Mouse (Mus musculus) kidney, postnatal 0 days (tissue): ENCODE results near the gene Aff3. TPM values are rescaled to one million over a fixed set of nuclear protein-coding genes. Genes with fewer than 3 reads are reported as not detected.

Experiments
- ATAC-seq: fragments of 200-750 bp; cut with Nextera tagmentation; replicated peaks from 2 replicates; pipeline ENCODE4 v1.8.0; 2017; ENCODE audit warnings: low read depth, moderate number of reproducible peaks, moderate TSS enrichment, moderate library complexity; ENCODE audit not compliant: low FRiP score
- DNase-seq: peaks from one replicate; pipeline ENCODE4 v3.0.0-alpha.2; 2016; ENCODE audit warnings: low spot score
- H3K27ac ChIP-seq: fragments of 300-500 bp; sonication (generic); 2 replicates; pipeline ENCODE4 v1.5.1; 2014; ENCODE audit warnings: mild to moderate bottlenecking
- H3K27me3 ChIP-seq: fragments of 300-500 bp; sonication (generic); 2 replicates; pipeline ENCODE4 v1.6.1; 2014; ENCODE audit warnings: low read length, mixed read lengths; ENCODE audit not compliant: insufficient read depth
- H3K36me3 ChIP-seq: fragments of 300-500 bp; sonication (generic); 2 replicates; pipeline ENCODE4 v1.6.1; 2014; ENCODE audit warnings: low read length, mixed read lengths; ENCODE audit not compliant: insufficient read depth
- H3K4me1 ChIP-seq: fragments of 300-500 bp; sonication (generic); replicated peaks from 2 replicates; pipeline ENCODE4 v1.6.1; 2014; ENCODE audit warnings: antibody characterized with exemption, low read length, mixed read lengths; ENCODE audit not compliant: insufficient read depth
- H3K4me2 ChIP-seq: fragments of 300-500 bp; sonication (generic); 2 replicates; pipeline ENCODE4 v1.6.1; 2014; ENCODE audit warnings: mild to moderate bottlenecking, low read length, moderate library complexity, mixed read lengths
- H3K4me3 ChIP-seq: fragments of 300-500 bp; sonication (generic); replicated peaks from 2 replicates; pipeline ENCODE4 v1.5.1; 2014; ENCODE audit warnings: low read depth, low read length
- H3K9ac ChIP-seq: fragments of 300-500 bp; sonication (generic); 2 replicates; pipeline ENCODE4 v1.6.1; 2014; ENCODE audit warnings: low read depth, low read length
- H3K9me3 ChIP-seq: fragments of 300-500 bp; sonication (generic); replicated peaks from 2 replicates; pipeline ENCODE4 v1.6.1; 2016; ENCODE audit warnings: low read length, inconsistent platforms, mixed read lengths
- CTCF ChIP-seq: IDR thresholded peaks from 2 replicates; pipeline ENCODE4 v1.5.1; 2016; ENCODE audit warnings: antibody characterized with exemption, low read depth, mild to moderate bottlenecking, moderate library complexity
- WGBS: fragments of 180-500 bp; shearing (Covaris S2); extraction: QIAGEN DNeasy Blood & Tissue Kit; methylation state at CpG from one replicate; pipeline ENCODE4 v1.1.7; 2014; 5-methylcytosine and 5-hydroxymethylcytosine counted together
- polyA plus RNA-seq: library from polyadenylated mRNA; unstranded; fragments of >200 nt; fragmentation: Nextera tagmentation; extraction: Ambion mirVana; gene quantifications from 2 replicates; pipeline ENCODE4 v1.2.1, GENCODE M21; 2015

Aff3 gene
- polyA plus RNA-seq, 1 experiment from 2014 or later = 7.9 TPM

DNA sequence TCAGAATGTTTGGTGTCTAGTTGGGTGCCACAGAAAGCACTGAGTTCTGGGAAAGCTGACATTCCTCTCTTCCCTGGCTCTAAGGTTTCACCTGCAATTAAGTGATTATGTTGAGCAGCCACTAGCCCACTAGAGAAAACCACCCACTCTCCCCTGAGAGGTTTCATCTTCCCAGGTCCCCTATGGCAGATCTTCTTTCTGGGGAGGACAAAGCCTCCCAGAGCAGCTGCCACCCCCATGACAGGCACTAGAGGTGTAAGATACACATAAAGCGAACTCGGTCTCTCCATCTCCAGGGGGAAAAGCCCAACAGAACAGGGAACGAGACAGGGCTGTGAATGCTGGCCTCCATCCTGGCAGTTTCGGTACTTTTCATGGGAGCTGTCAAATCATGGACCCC lies 492.9 kb downstream of the Aff3 start:
- no peak for TF ChIP-seq CTCF
- Histone ChIP-seq H3K27me3 (no peaks in the 10 kb centered on the region), H3K9ac (no peak overlapping the region), H3K9me3 (no peaks in the 10 kb centered on the region), H3K36me3 (no peaks in the 10 kb centered on the region), H3K4me1 (no peaks in the 10 kb centered on the region), H3K4me3 (no peak overlapping the region), H3K4me2 (no peak overlapping the region), H3K27ac (no peak overlapping the region)
- ATAC-seq (no peak), DNase-seq (no peak)
- WGBS = 63% methylated on average over 4 of the region's 4 CpGs

- Histone ChIP-seq H3K9ac (no peak overlapping the region), H3K36me3 (no peaks in the 10 kb centered on the region), H3K4me2 (no peak overlapping the region), H3K4me1 (no peaks in the 10 kb centered on the region), H3K27ac (no peak overlapping the region), H3K4me3 (no peak overlapping the region), H3K9me3 (no peaks in the 10 kb centered on the region), H3K27me3 (no peaks in the 10 kb centered on the region)
- WGBS = 66% methylated on average over 2 of the region's 2 CpGs
- no peak for DNase-seq
- no peak for TF ChIP-seq CTCF
- no peak for ATAC-seq
Measured at GRCm38 (mm10) chr1:38165696-38166095, 499.1 kb downstream of the Aff3 start.

- TF ChIP-seq CTCF = no peak
- H3K4me3 ChIP-seq = no peak overlapping the region
- no peaks in the 10 kb centered on the region for H3K4me1 ChIP-seq
- no peaks in the 10 kb centered on the region for H3K36me3 ChIP-seq
- H3K9ac ChIP-seq = no peak overlapping the region
- H3K27me3 ChIP-seq = no peaks in the 10 kb centered on the region
- H3K27ac ChIP-seq = no peak overlapping the region
- ATAC-seq = no peak
- H3K9me3 ChIP-seq = no peaks in the 10 kb centered on the region
- no peak for DNase-seq
- WGBS = 59% methylated on average over 5 of the region's 5 CpGs
- H3K4me2 ChIP-seq = no peak overlapping the region
Measured at GRCm38 (mm10) chr1:38150086-38150485, 514.7 kb downstream of the Aff3 start.

DNA sequence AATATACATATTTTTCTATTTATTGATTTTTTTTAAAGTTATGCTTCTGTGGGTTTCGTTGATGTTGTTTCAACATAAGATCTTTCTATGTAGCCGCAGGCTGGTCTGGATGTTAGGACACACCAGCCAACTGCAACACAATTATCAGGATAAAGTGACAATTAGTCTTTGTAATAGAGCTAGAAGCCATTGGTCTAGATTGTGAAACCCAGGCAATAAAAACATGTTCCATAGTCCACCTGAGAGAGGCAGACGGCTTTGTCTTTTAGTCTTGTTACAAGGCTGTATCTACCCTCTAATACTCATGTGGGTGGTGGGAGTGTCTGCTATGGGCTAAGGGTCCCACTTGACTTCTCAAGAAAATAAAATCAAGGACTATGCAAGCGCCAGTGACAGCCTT lies 518.7 kb downstream of the Aff3 start:
- Histone ChIP-seq H3K4me3 (no peak overlapping the region), H3K27ac (no peak overlapping the region), H3K9ac (no peak overlapping the region), H3K4me1 (no peaks in the 10 kb centered on the region), H3K9me3 (no peaks in the 10 kb centered on the region), H3K36me3 (no peaks in the 10 kb centered on the region), H3K4me2 (no peak overlapping the region), H3K27me3 (no peaks in the 10 kb centered on the region)
- no peak for ATAC-seq
- TF ChIP-seq CTCF = no peak
- no peak for DNase-seq
- WGBS = 92% methylated on average over 4 of the region's 4 CpGs

- 89% methylated on average over 1 of the region's 1 CpGs for WGBS
Measured at GRCm38 (mm10) chr1:38141371-38141770, 523.4 kb downstream of the Aff3 start.

DNA sequence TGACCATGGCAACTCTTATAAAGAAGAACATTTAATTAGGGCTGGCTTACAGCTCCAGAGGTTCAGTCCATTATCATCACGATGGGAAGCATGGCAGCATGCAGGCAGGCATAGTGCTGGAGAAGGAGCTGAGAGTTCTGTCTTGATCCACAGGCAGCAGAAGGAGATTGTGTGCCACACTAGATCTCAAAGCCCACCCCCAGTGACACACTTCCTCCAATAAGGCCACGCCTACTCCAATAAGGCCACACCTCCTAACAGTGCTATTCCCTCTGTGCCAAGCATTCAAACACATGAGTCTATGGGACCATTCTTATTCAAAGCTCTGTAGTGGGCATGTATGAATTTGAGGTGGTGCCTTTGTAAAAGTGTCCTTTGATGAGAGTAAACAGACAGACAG lies 523.8 kb downstream of the Aff3 start:
- Histone ChIP-seq H3K4me1 (no peaks in the 10 kb centered on the region), H3K4me3 (no peak overlapping the region), H3K36me3 (no peaks in the 10 kb centered on the region), H3K27me3 (no peaks in the 10 kb centered on the region), H3K9ac (no peak overlapping the region), H3K9me3 (no peaks in the 10 kb centered on the region), H3K27ac (no peak overlapping the region), H3K4me2 (no peak overlapping the region)
- WGBS = 78% methylated on average over 2 of the region's 2 CpGs
- ATAC-seq (no peak), DNase-seq (no peak)
- no peak for TF ChIP-seq CTCF

More at GRCm38 (mm10) chr1:38141371-38141770, 523.4 kb downstream of the Aff3 start:
- no peaks in the 10 kb centered on the region for H3K36me3 ChIP-seq
- no peaks in the 10 kb centered on the region for H3K4me1 ChIP-seq
- no peak for DNase-seq
- no peak for TF ChIP-seq CTCF
- no peak overlapping the region for H3K4me3 ChIP-seq
- H3K9me3 ChIP-seq = no peaks in the 10 kb centered on the region
- ATAC-seq = no peak
- H3K27ac ChIP-seq = no peak overlapping the region
- H3K27me3 ChIP-seq = no peaks in the 10 kb centered on the region
- no peak overlapping the region for H3K9ac ChIP-seq
- H3K4me2 ChIP-seq = no peak overlapping the region

DNA sequence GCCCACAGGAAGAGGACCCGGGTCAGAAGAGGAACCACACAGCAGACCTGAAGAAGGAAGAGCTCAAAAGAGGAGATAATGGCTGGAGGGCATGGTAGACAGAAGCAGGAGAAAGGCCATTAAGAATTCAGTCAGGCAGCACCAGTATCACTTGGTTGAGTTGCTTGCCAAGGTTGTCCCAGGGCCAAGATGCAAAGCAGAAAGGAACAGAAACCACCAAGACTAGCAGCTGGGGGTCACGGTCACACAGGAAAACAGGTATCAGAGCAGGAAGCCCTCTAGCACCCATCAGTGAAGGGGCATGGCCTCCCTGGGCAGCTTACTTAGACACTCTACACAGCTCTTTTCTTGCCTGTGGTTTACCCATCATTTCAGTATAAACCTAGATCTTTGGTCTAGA lies 525.4 kb downstream of the Aff3 start:
- no peak for TF ChIP-seq CTCF
- ATAC-seq (no peak), DNase-seq (no peak)
- no peaks in the 10 kb centered on the region for H3K9me3 ChIP-seq
- no peak overlapping the region for H3K4me2 ChIP-seq
- H3K27ac ChIP-seq = no peak overlapping the region
- 84% methylated on average over 2 of the region's 2 CpGs for WGBS
- no peaks in the 10 kb centered on the region for H3K4me1 ChIP-seq
- no peak overlapping the region for H3K9ac ChIP-seq
- H3K4me3 ChIP-seq = no peak overlapping the region
- H3K36me3 ChIP-seq = no peaks in the 10 kb centered on the region
- H3K27me3 ChIP-seq = no peaks in the 10 kb centered on the region
